Mouse (Mus musculus) cerebellum, adult 9-10 months (tissue): ENCODE results near the gene Acp5.
"Not testable (repeated sequence)": the region's sequence is repeated elsewhere in the genome, so short reads cannot be mapped to it uniquely, and the experiment has no call there.

Experiments used
- DNase-seq: peaks from one replicate; pipeline ENCODE4 v3.0.0; 2022

Acp5 gene

GRCm38 (mm10) chr9:22135644-22136390 is at the start of gene Acp5:
Gene Acp5 (minus strand): TSS chr9:22135711.
- no peak for DNase-seq

GRCm38 (mm10) chr9:22172318-22172717 is 36.8 kb upstream of the Acp5 start:
- DNase-seq, result no peak

- no peak for DNase-seq
These were observed 33.8 kb upstream of the Acp5 start for GRCm38 (mm10) chr9:22169327-22169726.

- no peak for DNase-seq
These were observed 32.2 kb upstream of the Acp5 start for GRCm38 (mm10) chr9:22167751-22168150.

- no peak for DNase-seq
These were observed 31.2 kb upstream of the Acp5 start for GRCm38 (mm10) chr9:22166686-22167085.

GRCm38 (mm10) chr9:22165964-22166363 is 30.5 kb upstream of the Acp5 start:
- no peak for DNase-seq

GRCm38 (mm10) chr9:22164711-22165668 is 29.5 kb upstream of the Acp5 start:
- no peak for DNase-seq

GRCm38 (mm10) chr9:22162912-22163311 is 27.4 kb upstream of the Acp5 start:
- no peak for DNase-seq

- DNase-seq, result no peak
These were observed 26.8 kb upstream of the Acp5 start for GRCm38 (mm10) chr9:22162305-22162704.

GRCm38 (mm10) chr9:22161299-22161698 is 25.8 kb upstream of the Acp5 start:
- DNase-seq, result no peak

GRCm38 (mm10) chr9:22157516-22158265 is 22.2 kb upstream of the Acp5 start:
- DNase-seq, result peak; percentile 58

GRCm38 (mm10) chr9:22156497-22157245 is 21.2 kb upstream of the Acp5 start, which contains the start of gene Pigyl:
Gene Pigyl (plus strand): TSS chr9:22156846.
- DNase-seq, result peak; percentile 99

- peak; percentile 82 for DNase-seq
These were observed 20.1 kb upstream of the Acp5 start for GRCm38 (mm10) chr9:22155614-22156013.

- DNase-seq, result no peak
These were observed 18.3 kb upstream of the Acp5 start for GRCm38 (mm10) chr9:22153810-22154209.

- no peak for DNase-seq
These were observed 15.4 kb upstream of the Acp5 start for GRCm38 (mm10) chr9:22150946-22151345.

GRCm38 (mm10) chr9:22150249-22150693 is 14.8 kb upstream of the Acp5 start:
- DNase-seq, result not testable (repeated sequence)

- no peak for DNase-seq
These were observed 14.1 kb upstream of the Acp5 start for GRCm38 (mm10) chr9:22149426-22150248.

- no peak for DNase-seq
These were observed 8.9 kb upstream of the Acp5 start for GRCm38 (mm10) chr9:22144304-22144965.

GRCm38 (mm10) chr9:22143108-22144037 is 7.9 kb upstream of the Acp5 start:
- DNase-seq, result peak; percentile 92
